Mouse (Mus musculus) urinary bladder, postnatal 36 days (tissue): ENCODE measurements around the gene Gm11096.
A peak's percentile ranks its signal among the peaks of the same experiment; 100 is the strongest.

ENCODE experiments used
- DNase-seq, 2 experiments: peaks; one replicate each; pipeline ENCODE4 v3.0.0; 2022; ENCODE audit warnings: low spot score in 2 of 2, mixed read lengths in 1 of 2

Gene Gm11096

GRCm38 (mm10) chr17:81441463-81441862, at the start of gene Gm11096:
Gene Gm11096 (plus strand): TSS chr17:81441763.
- no peak for DNase-seq

- no peak for DNase-seq
These were observed 48.5 kb upstream of the Gm11096 start for GRCm38 (mm10) chr17:81393040-81393439.

- DNase-seq = no peak
These were observed 47.4 kb upstream of the Gm11096 start for GRCm38 (mm10) chr17:81394124-81394523.

GRCm38 (mm10) chr17:81397434-81397833, 44.1 kb upstream of the Gm11096 start:
- DNase-seq = no peak

- no peak for DNase-seq
These were observed 41.2 kb upstream of the Gm11096 start for GRCm38 (mm10) chr17:81400377-81400776.

GRCm38 (mm10) chr17:81402636-81403035, 38.9 kb upstream of the Gm11096 start:
- peak; percentile 53 to 71 for DNase-seq

- DNase-seq = peak; percentile 7 to 17
These were observed 38.4 kb upstream of the Gm11096 start for GRCm38 (mm10) chr17:81403121-81403520.

- DNase-seq = no peak
These were observed 37.3 kb upstream of the Gm11096 start for GRCm38 (mm10) chr17:81404225-81404624.

GRCm38 (mm10) chr17:81412736-81413135, 28.8 kb upstream of the Gm11096 start:
- DNase-seq = no peak

- DNase-seq = no peak
These were observed 25.0 kb upstream of the Gm11096 start for GRCm38 (mm10) chr17:81416361-81417114.

GRCm38 (mm10) chr17:81419802-81420459, 21.6 kb upstream of the Gm11096 start:
- no peak for DNase-seq

GRCm38 (mm10) chr17:81424256-81424912, 17.2 kb upstream of the Gm11096 start:
- DNase-seq = no peak

GRCm38 (mm10) chr17:81427245-81427644, 14.3 kb upstream of the Gm11096 start:
- no peak for DNase-seq

GRCm38 (mm10) chr17:81432733-81433132, 8.8 kb upstream of the Gm11096 start:
- no peak for DNase-seq

- no peak for DNase-seq
These were observed 8.4 kb upstream of the Gm11096 start for GRCm38 (mm10) chr17:81433148-81433547.

- no peak for DNase-seq
These were observed 13.7 kb downstream of the Gm11096 start for GRCm38 (mm10) chr17:81455269-81455668.

- no peak for DNase-seq
These were observed 14.4 kb downstream of the Gm11096 start for GRCm38 (mm10) chr17:81455977-81456376.

GRCm38 (mm10) chr17:81459379-81459778, 17.8 kb downstream of the Gm11096 start:
- no peak for DNase-seq

- DNase-seq = no peak
These were observed 27.4 kb downstream of the Gm11096 start for GRCm38 (mm10) chr17:81468941-81469340.

- no peak for DNase-seq
These were observed 31.8 kb downstream of the Gm11096 start for GRCm38 (mm10) chr17:81473363-81473762.

- DNase-seq = no peak
These were observed 35.9 kb downstream of the Gm11096 start for GRCm38 (mm10) chr17:81477420-81477819.

GRCm38 (mm10) chr17:81479807-81480206, 38.2 kb downstream of the Gm11096 start:
- DNase-seq = no peak
